Mouse (Mus musculus) bone marrow, adult 2 months (tissue): ENCODE data around the gene Gm36176. TPM values are rescaled to one million over a fixed set of nuclear protein-coding genes. Genes with fewer than 3 reads are reported as not detected.
"Not testable (repeated sequence)": the region's sequence is repeated elsewhere in the genome, so short reads cannot be mapped to it uniquely, and the experiment has no call there.

Source experiments
- H3K27ac ChIP-seq: fragments of 200-500 bp; 2 replicates; pipeline ENCODE4 v1.5.1; 2012; ENCODE audit warnings: low read depth, mild to moderate bottlenecking, control low read depth, inconsistent platforms, low read length; ENCODE audit not compliant: control insufficient read depth, poor library complexity, insufficient read depth
- H3K4me1 ChIP-seq: fragments of 200-500 bp; 2 replicates; pipeline ENCODE4 v1.6.1; 2011; ENCODE audit warnings: low read length; ENCODE audit not compliant: control insufficient read depth, insufficient read depth
- H3K4me3 ChIP-seq: fragments of 200-500 bp; replicated peaks from 2 replicates; pipeline ENCODE3; 2011; ENCODE audit warnings: mild to moderate bottlenecking, low read depth, low read length, control low read depth; ENCODE audit not compliant: control insufficient read depth
- CTCF ChIP-seq: fragments of 200-500 bp; IDR thresholded peaks from 2 replicates; pipeline ENCODE4 v1.5.1; 2011; ENCODE audit warnings: low read length, control low read depth; ENCODE audit not compliant: control insufficient read depth, insufficient read depth
- POLR2A ChIP-seq: fragments of 200-500 bp; IDR thresholded peaks from 2 replicates; pipeline ENCODE4 v1.6.1; 2011; ENCODE audit warnings: low read depth, mild to moderate bottlenecking, control low read depth, low read length, borderline replicate concordance; ENCODE audit not compliant: control insufficient read depth
- WGBS: fragments of 180-500 bp; shearing (Covaris S2); methylation state at CpG from one replicate; pipeline ENCODE4 v1.1.7; 2018; 5-methylcytosine and 5-hydroxymethylcytosine counted together
- polyA plus RNA-seq: library from polyadenylated mRNA; stranded (reverse); fragments of >200 nt; gene quantifications from 2 replicates; pipeline ENCODE4 v1.2.4, GENCODE M21; 2011; ENCODE audit warnings: low replicate concordance; ENCODE audit not compliant: missing spikeins, insufficient read depth, insufficient read length

The Gm36176 gene
- polyA plus RNA-seq, result not detected in 2 replicates

GRCm38 (mm10) chr10:77846503-77846902 is at the start of gene Gm36176:
Gm36176 (plus strand) TSS chr10:77846803.
- no peak for TF ChIP-seq POLR2A
- no peak for TF ChIP-seq CTCF
- no peak within 1 kb of the TSS for H3K4me3 ChIP-seq
- H3K4me1 ChIP-seq, result no peaks in the 10 kb centered on the region
- 45% methylated on average over 3 of the region's 3 CpGs for WGBS
- no peak within 1 kb of the TSS for H3K27ac ChIP-seq

GRCm38 (mm10) chr10:77797677-77798076 is 48.9 kb upstream of the Gm36176 start:
- 46% methylated on average over 3 of the region's 3 CpGs for WGBS
- Histone ChIP-seq H3K4me1 (no peaks in the 10 kb centered on the region), H3K27ac (no peak overlapping the region), H3K4me3 (no peak overlapping the region)
- TF ChIP-seq CTCF (no peak), POLR2A (no peak)

DNA sequence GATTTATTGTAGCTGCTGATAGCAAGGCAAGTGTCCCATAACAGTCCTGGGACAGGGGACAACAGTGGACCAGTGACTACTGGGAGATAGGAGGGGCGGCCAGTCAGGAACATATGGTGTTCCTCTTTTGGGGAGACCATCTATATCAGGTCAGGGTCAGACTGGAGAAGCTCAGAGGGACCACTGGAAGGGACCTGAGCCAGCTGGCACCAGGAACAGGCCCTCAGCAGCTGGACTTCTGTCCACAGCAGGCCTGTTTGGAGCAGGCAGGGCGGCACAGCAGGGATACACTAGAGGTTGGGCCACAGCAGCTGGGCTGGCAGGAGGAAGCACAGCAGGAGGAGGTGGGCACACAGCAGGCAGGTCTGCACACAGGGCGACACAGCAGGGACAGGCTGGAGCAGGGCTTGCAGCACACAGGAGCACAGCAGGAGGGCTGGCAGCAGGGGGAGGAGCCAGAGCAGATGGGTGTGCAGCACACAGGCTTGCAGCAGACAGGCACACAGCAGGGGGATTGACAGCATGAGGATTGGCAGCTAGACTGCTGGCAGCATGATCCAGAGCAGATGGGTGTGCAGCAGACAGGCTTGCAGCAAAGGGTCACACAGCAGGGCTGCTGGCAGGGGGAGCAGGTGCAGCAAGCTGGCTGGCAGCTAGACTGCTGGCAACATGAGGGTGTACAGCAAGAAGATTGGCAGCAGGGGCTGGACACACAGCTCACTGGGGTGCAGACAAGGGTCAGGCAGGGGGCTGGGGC is 48.3 kb upstream of the Gm36176 start:
- H3K4me3 ChIP-seq, H3K4me1 ChIP-seq, H3K27ac ChIP-seq: not testable (repeated sequence)
- 48% methylated on average over 3 of the region's 3 CpGs for WGBS

- TF ChIP-seq CTCF (no peak), POLR2A (no peak)
- Histone ChIP-seq H3K4me1 (no peaks in the 10 kb centered on the region), H3K4me3 (no peak within 1 kb of the TSS), H3K27ac (no peak within 1 kb of the TSS)
- 63% methylated on average over 8 of the region's 8 CpGs for WGBS
These were observed 47.6 kb upstream of the Gm36176 start, which contains the start of gene Gm19668 for GRCm38 (mm10) chr10:77798921-77799508. Gm19668 (minus strand) TSS chr10:77799133.

GRCm38 (mm10) chr10:77804095-77804494 is 42.5 kb upstream of the Gm36176 start:
- no peak for TF ChIP-seq CTCF
- TF ChIP-seq POLR2A, result no peak
- H3K4me1 ChIP-seq, result no peaks in the 10 kb centered on the region
- no peak overlapping the region for H3K27ac ChIP-seq
- no peak overlapping the region for H3K4me3 ChIP-seq
- 58% methylated on average over 3 of the region's 3 CpGs for WGBS

- TF ChIP-seq POLR2A, result no peak
- no peak for TF ChIP-seq CTCF
- H3K4me1 ChIP-seq, result no peaks in the 10 kb centered on the region
- H3K27ac ChIP-seq, result no peak within 1 kb of the TSS
- H3K4me3 ChIP-seq, result no peak within 1 kb of the TSS
- 70% methylated on average over 5 of the region's 5 CpGs for WGBS
These were observed 34.9 kb upstream of the Gm36176 start, which contains the start of gene Gm9507 for GRCm38 (mm10) chr10:77811743-77812142. Gm9507 (minus strand) TSS chr10:77811843.

- WGBS, result 54% methylated on average over 4 of the region's 4 CpGs
- TF ChIP-seq POLR2A, result no peak
- TF ChIP-seq CTCF, result no peak
- no peak within 1 kb of the TSS for H3K4me3 ChIP-seq
- no peak within 1 kb of the TSS for H3K27ac ChIP-seq
- H3K4me1 ChIP-seq, result no peaks in the 10 kb centered on the region
These were observed 32.2 kb upstream of the Gm36176 start, which contains the start of gene Gm2696 for GRCm38 (mm10) chr10:77814382-77814781. Gm2696 (plus strand) TSS chr10:77814682.

GRCm38 (mm10) chr10:77815514-77815913 is 31.1 kb upstream of the Gm36176 start:
- H3K4me3 ChIP-seq, result no peak overlapping the region
- TF ChIP-seq CTCF, result peak; percentile 47; the same call in 1 of the 2 replicates
- no peak for TF ChIP-seq POLR2A
- H3K4me1 ChIP-seq, result no peaks in the 10 kb centered on the region
- no peak overlapping the region for H3K27ac ChIP-seq
- WGBS, result 40% methylated on average over 5 of the region's 5 CpGs

- no peak overlapping the region for H3K27ac ChIP-seq
- H3K4me1 ChIP-seq, result no peaks in the 10 kb centered on the region
- H3K4me3 ChIP-seq, result no peak overlapping the region
- 94% methylated on average over 4 of the region's 4 CpGs for WGBS
- TF ChIP-seq CTCF, result peak; percentile 8; the same call in 1 of the 2 replicates
- TF ChIP-seq POLR2A, result no peak
These were observed 28.1 kb upstream of the Gm36176 start for GRCm38 (mm10) chr10:77818523-77818922.
